Mouse (Mus musculus) CD4-positive naive resting alpha-beta T cell, adult 76 days (primary cell): ENCODE measurements around the gene Gm5168. TPM values are rescaled to one million over a fixed set of nuclear protein-coding genes. Genes with fewer than 3 reads are reported as not detected.

Experiments
- total RNA-seq: library from RNA; stranded (reverse); gene quantifications from one replicate; pipeline ENCODE4 v1.2.4, GENCODE M21; 2023

Gm5168 gene
- not detected for total RNA-seq

DNA sequence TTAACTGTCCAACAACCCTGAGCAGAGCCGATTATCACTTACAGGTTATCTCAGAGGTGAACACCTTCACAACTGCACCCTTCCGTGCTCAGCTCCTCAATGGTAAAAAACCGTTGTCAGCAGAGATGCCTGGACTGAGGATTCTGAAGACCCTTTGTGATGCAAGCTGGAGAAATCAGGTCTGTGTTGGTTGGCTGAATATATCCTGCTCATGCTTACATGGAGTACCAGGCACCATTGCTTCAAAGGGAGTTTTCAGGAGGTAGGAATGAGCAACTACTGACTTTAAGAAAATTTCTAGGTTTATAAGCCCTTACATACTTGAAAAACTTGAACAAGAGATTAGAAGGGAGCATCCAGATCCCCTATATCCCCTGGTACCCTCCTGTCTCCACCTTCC, at the start of gene Gm5168:
Gene Gm5168 (minus strand): TSS at position 101 of the 400 bp plus-strand sequence.

Other genes with a start within 250 kb of the Gm5168 start
- gene Gm2012, start 180.3 kb upstream of the Gm5168 start, total RNA-seq, result not detected